ENCODE assay signal across 24 mouse cellular contexts in the genomic region with DNA sequence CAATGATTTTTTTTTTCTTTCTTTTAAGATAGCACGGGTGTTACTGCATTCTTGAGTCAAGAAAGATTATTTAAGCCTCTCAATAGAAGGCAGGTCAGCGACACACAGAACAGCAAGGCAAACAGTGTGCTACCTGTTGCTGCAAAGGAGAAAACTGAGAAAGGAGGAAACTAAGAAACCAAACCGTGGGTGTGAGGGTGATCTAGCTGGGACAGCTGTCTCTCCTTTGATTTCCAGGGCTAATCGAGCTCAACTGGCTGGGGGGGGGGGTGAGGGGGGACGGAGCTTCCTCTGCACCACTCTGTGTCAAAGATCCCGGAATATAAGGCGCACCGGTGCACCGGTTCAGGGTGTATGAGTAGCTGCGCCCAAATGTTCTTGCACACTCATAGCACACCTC. TPM values are rescaled to one million over a fixed set of nuclear protein-coding genes. Genes with fewer than 3 reads are reported as not detected.
DNase-seq lines count a peak whose midpoint lies in the region; ATAC-seq and TF ChIP-seq lines count a peak whose summit lies in the region.
"Had no signal": no experiment of that assay in that cellular context is flagged by ENCODE, and none has a peak within 500 bp of the region (broad histone marks: within the 10 kb centered on the region; RNA-seq: fewer than 3 reads in every experiment).

No protein-coding gene starts in this region.

- peak; percentile 55 for DNase-seq in MEL (ENCODE audit: low read depth, low spot score)
- no peak for DNase-seq in liver, embryonic 13.5 days
- DNase-seq in heart, embryonic 10.5 days (ENCODE audit: low spot score), result no peak
- DNase-seq in B cell, adult 2 months, result no peak
- DNase-seq: adrenal gland, postnatal 14 days; cerebellum, adult 8-10 months; cerebellum, postnatal 36 days; heart, postnatal 14 days; kidney, postnatal 4 days; layer of hippocampus, adult 9-11 months; thymus, postnatal 14 days had no signal

- no peak for ATAC-seq in megakaryocyte, adult 5-6 weeks (ENCODE audit: poor library complexity, severe bottlenecking)
- ATAC-seq in liver, embryonic 13.5 days (ENCODE audit: low read depth), result no peak
- ATAC-seq in cerebellum, adult (ENCODE audit: insufficient number of reproducible peaks, low FRiP score, low TSS enrichment), result no peak
- ATAC-seq: forebrain, embryonic 14.5 days; hindbrain, postnatal 0 days; midbrain, embryonic 16.5 days had no signal

- TF ChIP-seq EP300 in MEL (IDR thresholded peaks at IDR 0.05; ENCODE audit: low read depth in 1 of 2, low read length in 2 of 2), result peak; percentile 65 to 81; a peak in 3 of 4 replicates

- H3K4me3 ChIP-seq in megakaryocyte, embryonic 14.5 days (replicated peaks), result peak overlapping the region; percentile 50
- peak overlapping the region; percentile 19 to 38 for H3K4me3 ChIP-seq in MEL (ENCODE audit: control insufficient read depth in 1 of 2, insufficient read depth in 1 of 2, low read depth in 2 of 2, low read length in 2 of 2)
- no peak overlapping the region for H3K4me3 ChIP-seq in liver, embryonic 13.5 days (replicated peaks)
- no peak overlapping the region for H3K4me3 ChIP-seq in small intestine, adult 2 months (ENCODE audit: low read depth, low read length)
- H3K4me3 ChIP-seq in heart, embryonic 10.5 days, result no peak overlapping the region
- H3K4me3 ChIP-seq: heart, embryonic 13.5 days; kidney, embryonic 15.5 days; limb, embryonic 15.5 days; midbrain, embryonic 10.5 days; myocyte; neural tube, embryonic 13.5 days had no signal

- peak overlapping the region; percentile 26; the same call in 1 of the 2 replicates for H3K4me2 ChIP-seq in liver, embryonic 13.5 days
- H3K4me2 ChIP-seq: heart, embryonic 13.5 days; kidney, embryonic 15.5 days; limb, embryonic 15.5 days; neural tube, embryonic 13.5 days had no signal

- TF ChIP-seq POLR2A in MEL (IDR thresholded peaks at IDR 0.05; ENCODE audit: control insufficient read depth in 1 of 2, insufficient read depth in 1 of 2, low read depth in 1 of 2, low read length in 2 of 2, poor library complexity in 1 of 2), result no peak
- TF ChIP-seq POLR2A in small intestine, adult 2 months (IDR thresholded peaks at IDR 0.05; ENCODE audit: low read depth, low read length), result no peak

- TF ChIP-seq RAD21 in MEL (IDR thresholded peaks at IDR 0.05; ENCODE audit: low read depth, low read length), result no peak

- peak overlapping the region; percentile 76 for H3K27ac ChIP-seq in MEL (ENCODE audit: control insufficient read depth, low read depth, low read length)
- H3K27ac ChIP-seq in liver, embryonic 13.5 days, result no peak overlapping the region
- peak overlapping the region; percentile 35; the same call in 1 of the 2 replicates for H3K27ac ChIP-seq in small intestine, adult 2 months (ENCODE audit: insufficient read depth, low read depth, low read length)
- no peak overlapping the region for H3K27ac ChIP-seq in heart, embryonic 10.5 days
- H3K27ac ChIP-seq: heart, embryonic 13.5 days; hindbrain, postnatal 0 days; kidney, embryonic 15.5 days; limb, embryonic 15.5 days; midbrain, embryonic 10.5 days; neural tube, embryonic 13.5 days had no signal

- H3K9ac ChIP-seq in MEL (ENCODE audit: control insufficient read depth, low read depth, low read length, poor library complexity, severe bottlenecking), result peak overlapping the region; percentile 31; the same call in 1 of the 2 replicates
- H3K9ac ChIP-seq in liver, embryonic 13.5 days, result no peak overlapping the region
- H3K9ac ChIP-seq: heart, embryonic 13.5 days; kidney, embryonic 15.5 days; limb, embryonic 15.5 days; neural tube, embryonic 13.5 days had no signal

- H3K27me3 ChIP-seq in megakaryocyte, embryonic 14.5 days (replicated peaks), result no peaks in the 10 kb centered on the region
- H3K27me3 ChIP-seq in MEL (ENCODE audit: control insufficient read depth in 1 of 2, insufficient read depth in 2 of 2, low read length in 2 of 2), result no peaks in the 10 kb centered on the region
- H3K27me3 ChIP-seq in liver, embryonic 13.5 days, result no peaks in the 10 kb centered on the region
- no peaks in the 10 kb centered on the region for H3K27me3 ChIP-seq in small intestine, adult 2 months (ENCODE audit: control insufficient read depth, insufficient read depth, low read length)
- no peaks in the 10 kb centered on the region for H3K27me3 ChIP-seq in heart, embryonic 10.5 days (ENCODE audit: insufficient read depth, poor library complexity, severe bottlenecking)
- H3K27me3 ChIP-seq: heart, embryonic 13.5 days; kidney, embryonic 15.5 days; limb, embryonic 15.5 days; neural tube, embryonic 13.5 days had no signal

- 7% methylated on average over 10 of the region's 10 CpGs for WGBS in liver, embryonic 13.5 days (ENCODE audit: insufficient replicate concordance)
- 43% methylated on average over 10 of the region's 10 CpGs for WGBS in small intestine, adult 2 months
- 45% methylated on average over 10 of the region's 10 CpGs for WGBS in heart, embryonic 10.5 days

- H3K36me3 ChIP-seq in megakaryocyte, embryonic 14.5 days (replicated peaks; ENCODE audit: low read length), result peaks cover 73% of the 10 kb centered on the region
- H3K36me3 ChIP-seq in MEL (ENCODE audit: control insufficient read depth in 1 of 2, insufficient read depth in 2 of 2, low read length in 2 of 2), result peaks cover 0 to 29% of the 10 kb centered on the region in 2 experiments; a peak in 3 of 4 replicates
- H3K36me3 ChIP-seq in liver, embryonic 13.5 days, result no peaks in the 10 kb centered on the region
- H3K36me3 ChIP-seq in small intestine, adult 2 months (ENCODE audit: control insufficient read depth, insufficient read depth, low read length), result no peaks in the 10 kb centered on the region
- H3K36me3 ChIP-seq in heart, embryonic 10.5 days, result no peaks in the 10 kb centered on the region
- H3K36me3 ChIP-seq: heart, embryonic 13.5 days; kidney, embryonic 15.5 days; limb, embryonic 15.5 days; midbrain, embryonic 10.5 days; neural tube, embryonic 13.5 days had no signal

- peaks cover 11% of the 10 kb centered on the region for H3K9me3 ChIP-seq in megakaryocyte, embryonic 14.5 days
- no peaks in the 10 kb centered on the region for H3K9me3 ChIP-seq in MEL (replicated peaks; ENCODE audit: insufficient read depth, low read length)
- H3K9me3 ChIP-seq in liver, embryonic 13.5 days (replicated peaks), result no peaks in the 10 kb centered on the region
- H3K9me3 ChIP-seq in heart, embryonic 10.5 days, result no peaks in the 10 kb centered on the region; the same call in 1 of the 2 replicates
- H3K9me3 ChIP-seq: heart, embryonic 13.5 days; kidney, embryonic 15.5 days; limb, embryonic 15.5 days had no signal

- peaks cover 27% of the 10 kb centered on the region for H3K4me1 ChIP-seq in megakaryocyte, embryonic 14.5 days
- H3K4me1 ChIP-seq in MEL (ENCODE audit: control insufficient read depth in 1 of 2, insufficient read depth in 2 of 2, low read length in 2 of 2), result peaks cover 20% of the 10 kb centered on the region in 2 experiments
- H3K4me1 ChIP-seq in liver, embryonic 13.5 days (replicated peaks), result peaks cover 22% of the 10 kb centered on the region
- no peaks in the 10 kb centered on the region for H3K4me1 ChIP-seq in small intestine, adult 2 months (ENCODE audit: control insufficient read depth, insufficient read depth, insufficient read length, low read length)
- peaks cover 13% of the 10 kb centered on the region for H3K4me1 ChIP-seq in heart, embryonic 10.5 days
- H3K4me1 ChIP-seq: limb, embryonic 15.5 days; neural tube, embryonic 13.5 days had no signal

- no peaks in the 10 kb centered on the region for H3K79me2 ChIP-seq in MEL (ENCODE audit: control insufficient read depth, insufficient read depth, low read length, poor library complexity)

- no peak for TF ChIP-seq CTCF in MEL (IDR thresholded peaks at IDR 0.05 in 2 of 3, conservative IDR thresholded peaks at IDR 0.05 in 1 of 3; ENCODE audit: control insufficient read depth in 1 of 3, insufficient read depth in 1 of 3, low read depth in 2 of 3, low read length in 3 of 3, poor library complexity in 1 of 3, severe bottlenecking in 1 of 3)
- TF ChIP-seq CTCF in small intestine, adult 2 months (IDR thresholded peaks at IDR 0.05; ENCODE audit: extremely low read depth, insufficient read length, insufficient replicate concordance, low read depth, low read length), result no peak

RNA-seq across cellular contexts. Expression of a gene that starts 32.3 kb away (rescaled TPM):
- polyA plus RNA-seq in megakaryocyte, embryonic 14.5 days (2012; ENCODE audit: insufficient read depth, low replicate concordance), result 300 and 458 TPM in 2 replicates
- 91.3 and 112 TPM in 2 replicates for total RNA-seq in megakaryocyte, adult 5-6 weeks (2015)
- 97.0 and 100 TPM in 2 replicates for total RNA-seq in megakaryocyte, adult 5-6 weeks (2017)
- total RNA-seq in MEL (2012; rRNA removed), result 47.3 and 52.5 TPM in 2 replicates
- polyA plus RNA-seq in MEL (2012; ENCODE audit: insufficient read depth in 1 of 2, insufficient read length in 2 of 2, low read depth in 1 of 2, low replicate concordance in 2 of 2, missing spikeins in 1 of 2), result 10 to 100 TPM in 1 of 2 experiments, not detected in 1; 80.3 TPM
- 85.3 and 86.9 TPM in 2 replicates for polyA plus RNA-seq in liver, embryonic 13.5 days (2015; fragmentation: Nextera tagmentation; extraction: Ambion mirVana)
- polyA plus RNA-seq in small intestine, adult 2 months (2012; rRNA removed), result 191 and 329 TPM in 2 replicates
- polyA plus RNA-seq in heart, embryonic 10.5 days (2016; fragmentation: Nextera tagmentation; extraction: Ambion mirVana), result 106 and 119 TPM in 2 replicates

RNA-seq across cellular contexts. Expression of a gene that starts 32.9 kb away (rescaled TPM):
- 4.9 TPM in 1 of 2 replicates, not detected in the other for polyA plus RNA-seq in megakaryocyte, embryonic 14.5 days (2012; ENCODE audit: insufficient read depth, low replicate concordance)
- total RNA-seq in megakaryocyte, adult 5-6 weeks (2015), result 75.8 and 77.8 TPM in 2 replicates
- total RNA-seq in megakaryocyte, adult 5-6 weeks (2017), result 30.4 and 35.9 TPM in 2 replicates
- not detected in 2 replicates for total RNA-seq in MEL (2012; rRNA removed)
- polyA plus RNA-seq in MEL (2012; ENCODE audit: insufficient read depth in 1 of 2, insufficient read length in 2 of 2, low read depth in 1 of 2, low replicate concordance in 2 of 2, missing spikeins in 1 of 2), result under 1 TPM in 1 of 2 experiments, not detected in 1; 0.47 TPM
- polyA plus RNA-seq in liver, embryonic 13.5 days (2015; fragmentation: Nextera tagmentation; extraction: Ambion mirVana), result 0.80 and 1.1 TPM in 2 replicates
- 0.72 and 0.91 TPM in 2 replicates for polyA plus RNA-seq in small intestine, adult 2 months (2012; rRNA removed)
- polyA plus RNA-seq in heart, embryonic 10.5 days (2016; fragmentation: Nextera tagmentation; extraction: Ambion mirVana), result 0.22 and 0.24 TPM in 2 replicates
- total RNA-seq: hindbrain, postnatal 0 days had no signal

RNA-seq across cellular contexts. Expression of a gene that starts 56.3 kb away (rescaled TPM):
- 0.60 and 4.5 TPM in 2 replicates for polyA plus RNA-seq in megakaryocyte, embryonic 14.5 days (2012; ENCODE audit: insufficient read depth, low replicate concordance)
- 16.4 and 17.0 TPM in 2 replicates for total RNA-seq in megakaryocyte, adult 5-6 weeks (2015)
- 32.7 and 33.9 TPM in 2 replicates for total RNA-seq in megakaryocyte, adult 5-6 weeks (2017)
- total RNA-seq in MEL (2012; rRNA removed), result 10.2 and 12.8 TPM in 2 replicates
- 10 to 100 TPM; 18.5 to 78.3 TPM for polyA plus RNA-seq in MEL (2012; ENCODE audit: insufficient read depth in 1 of 2, insufficient read length in 2 of 2, low read depth in 1 of 2, low replicate concordance in 2 of 2, missing spikeins in 1 of 2)
- polyA plus RNA-seq in liver, embryonic 13.5 days (2015; fragmentation: Nextera tagmentation; extraction: Ambion mirVana), result 8.8 and 11.1 TPM in 2 replicates
- 2.3 and 4.4 TPM in 2 replicates for polyA plus RNA-seq in small intestine, adult 2 months (2012; rRNA removed)
- 5.0 and 7.4 TPM in 2 replicates for polyA plus RNA-seq in heart, embryonic 10.5 days (2016; fragmentation: Nextera tagmentation; extraction: Ambion mirVana)

RNA-seq across cellular contexts. Expression of a gene that starts 57.8 kb away (rescaled TPM):
- polyA plus RNA-seq in megakaryocyte, embryonic 14.5 days (2012; ENCODE audit: insufficient read depth, low replicate concordance), result 21.5 and 123 TPM in 2 replicates
- total RNA-seq in megakaryocyte, adult 5-6 weeks (2015), result 41.4 and 49.0 TPM in 2 replicates
- total RNA-seq in megakaryocyte, adult 5-6 weeks (2017), result 48.6 and 49.8 TPM in 2 replicates
- total RNA-seq in MEL (2012; rRNA removed), result 86.0 and 97.5 TPM in 2 replicates
- 100 to 1,000 TPM in 1 of 2 experiments, not detected in 1; 243 TPM for polyA plus RNA-seq in MEL (2012; ENCODE audit: insufficient read depth in 1 of 2, insufficient read length in 2 of 2, low read depth in 1 of 2, low replicate concordance in 2 of 2, missing spikeins in 1 of 2)
- 42.6 and 48.5 TPM in 2 replicates for polyA plus RNA-seq in liver, embryonic 13.5 days (2015; fragmentation: Nextera tagmentation; extraction: Ambion mirVana)
- polyA plus RNA-seq in small intestine, adult 2 months (2012; rRNA removed), result 0.53 and 0.95 TPM in 2 replicates
- 35.7 and 47.8 TPM in 2 replicates for polyA plus RNA-seq in heart, embryonic 10.5 days (2016; fragmentation: Nextera tagmentation; extraction: Ambion mirVana)

Comparison
In these comparisons a context has a peak if more than half of its experiments do, and no peak if none do; other contexts are left out.
1. H3K4me3 ChIP-seq: peak in megakaryocyte, embryonic 14.5 days (single experiment) and MEL (2 of 2); none in liver, embryonic 13.5 days (single experiment), small intestine, adult 2 months (single experiment) and heart, embryonic 10.5 days (single experiment).
2. H3K27ac ChIP-seq: peak in MEL (single experiment) and small intestine, adult 2 months (single experiment); none in liver, embryonic 13.5 days (single experiment) and heart, embryonic 10.5 days (single experiment).